Mouse (Mus musculus) ES-CJ7 (cell line): ENCODE measurements around the gene Mrgbp.

Source experiments
- DNase-seq: peaks from one replicate; pipeline ENCODE4 v3.0.0; 2011; ENCODE audit warnings: low read depth, low spot score

The Mrgbp gene

DNA sequence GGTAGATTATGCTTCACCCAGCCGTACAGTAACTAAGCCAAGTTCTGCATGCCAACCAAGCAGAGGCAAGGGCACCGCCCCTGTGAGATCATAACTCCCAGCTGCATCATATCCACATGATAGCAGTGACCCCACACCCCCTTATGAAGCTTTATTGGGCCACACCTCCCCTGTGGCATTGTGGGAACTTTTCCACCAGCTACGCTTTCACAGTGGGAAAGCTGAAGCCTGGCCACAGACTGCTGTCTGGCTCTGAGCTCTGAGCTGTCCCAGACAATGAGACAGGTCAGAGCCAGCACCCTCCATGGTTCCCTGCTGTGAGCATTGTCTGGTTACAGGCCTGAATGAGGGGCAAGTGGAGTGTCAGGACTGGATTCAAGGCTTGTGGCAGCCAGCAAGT lies at the start of gene Mrgbp:
Gene Mrgbp, plus strand, starts transcription at position 303 of the 400 bp plus-strand sequence.
- DNase-seq = no peak

GRCm38 (mm10) chr2:180531671-180532385 lies 49.3 kb upstream of the Mrgbp start:
- DNase-seq = no peak

GRCm38 (mm10) chr2:180532386-180532995 lies 48.6 kb upstream of the Mrgbp start:
- no peak for DNase-seq

- no peak for DNase-seq
Measured at GRCm38 (mm10) chr2:180533237-180533636, 47.9 kb upstream of the Mrgbp start.

- DNase-seq = no peak
Measured at GRCm38 (mm10) chr2:180543675-180544074, 37.4 kb upstream of the Mrgbp start.

GRCm38 (mm10) chr2:180545046-180545445 lies 36.1 kb upstream of the Mrgbp start:
- peak; percentile 11 for DNase-seq

DNA sequence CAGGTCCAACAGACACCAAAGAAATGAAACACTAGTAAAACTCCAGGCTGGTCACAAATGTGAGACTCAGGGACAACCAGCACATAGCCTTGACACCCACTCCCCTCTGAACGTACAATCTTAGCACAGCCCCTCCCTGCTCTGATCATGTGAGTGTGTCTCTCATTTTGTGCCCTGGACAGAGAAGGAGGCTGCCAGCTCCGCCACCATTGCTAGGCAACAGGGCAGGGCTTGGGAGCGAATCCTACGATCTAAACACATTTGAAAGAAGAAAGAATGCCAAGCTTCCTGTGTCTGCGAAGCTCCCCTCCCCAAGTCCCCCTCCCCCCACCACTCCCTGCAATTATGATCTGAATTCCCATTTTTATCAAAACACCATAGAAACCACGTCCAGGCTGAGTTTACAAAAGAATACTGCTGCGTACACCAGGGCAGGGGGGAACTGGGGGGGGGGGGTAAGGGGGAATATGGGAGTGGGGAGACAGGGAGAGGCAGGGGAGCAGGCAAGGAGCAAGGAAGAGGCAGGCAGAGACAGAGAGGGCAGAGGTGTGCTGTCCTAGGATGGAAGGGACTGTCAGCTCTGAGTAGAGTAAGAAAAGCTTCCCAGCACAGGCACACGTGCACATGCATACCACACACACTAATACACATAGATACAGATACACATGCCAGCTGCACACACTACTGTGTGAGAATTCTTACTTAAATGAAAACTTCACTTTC lies 33.6 kb upstream of the Mrgbp start:
- DNase-seq = peak; percentile 28

- DNase-seq = no peak
Measured at GRCm38 (mm10) chr2:180552340-180552739, 28.8 kb upstream of the Mrgbp start.

DNA sequence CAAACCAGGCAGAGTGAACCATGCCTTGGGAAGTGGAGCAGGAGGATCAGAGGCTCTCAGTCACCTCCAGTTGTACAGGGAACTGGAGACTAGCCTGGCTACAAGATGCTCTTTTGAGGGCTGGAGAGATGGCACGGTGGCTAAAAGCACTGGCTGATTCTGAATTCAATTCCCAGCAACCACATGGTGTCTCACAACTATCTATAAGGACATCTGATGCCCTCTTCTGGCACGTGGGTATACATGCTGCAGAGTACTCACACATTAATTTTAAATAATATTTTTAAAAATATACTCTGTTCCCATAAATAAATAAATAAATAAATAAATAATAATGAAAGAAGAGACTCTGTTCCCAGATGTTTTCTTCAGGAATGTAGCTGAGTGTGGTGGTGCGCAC lies 25.9 kb upstream of the Mrgbp start:
- peak; percentile 15 for DNase-seq

- no peak for DNase-seq
Measured at GRCm38 (mm10) chr2:180556470-180556869, 24.6 kb upstream of the Mrgbp start.

DNA sequence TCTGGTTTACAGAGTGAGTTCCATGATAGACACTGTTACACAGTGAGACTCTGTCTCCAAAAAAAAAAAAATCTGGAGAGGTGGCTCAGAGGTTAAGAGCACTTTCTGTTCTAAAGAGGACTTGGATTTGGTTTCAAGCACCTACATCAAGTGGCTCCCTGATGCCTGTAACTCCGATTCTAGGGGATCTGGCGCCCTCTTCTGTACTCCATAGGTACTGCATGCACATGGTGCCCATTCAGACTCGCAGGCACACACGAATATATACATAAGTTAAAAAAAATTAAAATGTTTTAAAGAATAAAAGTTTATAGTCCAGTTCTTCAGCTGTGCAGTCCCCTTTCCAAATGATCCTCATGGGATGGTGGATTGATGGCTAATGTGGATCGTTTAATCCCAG lies 20.9 kb upstream of the Mrgbp start:
- DNase-seq = peak; percentile 55

- no peak for DNase-seq
Measured at GRCm38 (mm10) chr2:180562146-180562545, 19.0 kb upstream of the Mrgbp start.

GRCm38 (mm10) chr2:180563296-180563695 lies 17.8 kb upstream of the Mrgbp start:
- DNase-seq = no peak

- no peak for DNase-seq
Measured at GRCm38 (mm10) chr2:180563841-180564240, 17.3 kb upstream of the Mrgbp start.

DNA sequence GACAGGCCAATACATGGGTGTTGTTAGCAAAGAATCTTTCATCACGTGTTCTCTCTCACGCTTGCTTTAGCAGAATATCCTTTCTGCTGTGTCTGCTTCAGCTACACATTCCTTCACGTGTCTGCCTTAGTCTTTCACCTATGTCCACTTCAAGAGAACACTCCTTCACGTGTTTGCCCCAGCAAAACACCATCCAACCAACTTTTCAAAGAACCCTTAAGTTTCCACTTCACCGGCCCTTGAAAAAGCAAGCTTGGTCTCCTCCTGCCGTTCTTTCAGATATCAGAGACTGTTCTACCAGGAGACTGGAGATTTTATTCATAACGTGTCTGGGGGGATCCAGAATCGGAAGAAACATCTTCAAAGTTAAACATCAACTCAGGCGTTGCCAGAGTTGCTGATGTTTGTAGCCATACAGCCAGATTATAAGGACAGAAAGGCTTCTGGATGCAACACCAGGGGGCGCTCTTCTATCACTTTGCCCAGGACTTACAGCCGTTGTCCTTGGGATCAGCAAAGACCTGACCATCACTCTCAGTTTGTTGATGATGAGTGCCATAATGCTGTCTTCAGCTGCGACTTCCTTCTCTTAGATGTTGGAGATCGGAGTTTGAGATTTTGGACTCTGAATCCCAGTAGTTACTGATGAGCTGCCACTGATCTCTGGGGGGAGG lies 14.7 kb upstream of the Mrgbp start:
- peak; percentile 79 for DNase-seq

- DNase-seq = no peak
Measured at GRCm38 (mm10) chr2:180569028-180569643, 12.0 kb upstream of the Mrgbp start.

DNA sequence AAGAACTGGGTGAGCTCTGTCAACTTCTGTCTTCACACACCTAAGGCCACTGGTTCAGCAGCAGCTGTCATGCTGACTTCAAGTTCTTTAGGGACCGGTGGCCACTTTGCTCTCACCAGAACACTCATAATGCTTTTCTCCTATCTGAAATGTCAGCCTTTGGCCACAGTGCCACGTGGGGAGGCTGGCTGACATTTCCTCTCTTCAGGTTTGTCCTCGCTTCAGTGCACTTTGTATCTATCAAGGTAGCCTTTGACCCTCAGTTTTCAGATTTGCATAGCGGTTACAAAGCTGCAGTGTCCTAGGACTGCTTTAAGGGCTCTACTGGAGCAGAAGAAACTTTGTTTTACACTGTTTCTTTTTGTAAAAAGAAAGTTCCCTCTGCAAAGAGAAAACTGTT lies 4.6 kb upstream of the Mrgbp start:
- DNase-seq = no peak

DNA sequence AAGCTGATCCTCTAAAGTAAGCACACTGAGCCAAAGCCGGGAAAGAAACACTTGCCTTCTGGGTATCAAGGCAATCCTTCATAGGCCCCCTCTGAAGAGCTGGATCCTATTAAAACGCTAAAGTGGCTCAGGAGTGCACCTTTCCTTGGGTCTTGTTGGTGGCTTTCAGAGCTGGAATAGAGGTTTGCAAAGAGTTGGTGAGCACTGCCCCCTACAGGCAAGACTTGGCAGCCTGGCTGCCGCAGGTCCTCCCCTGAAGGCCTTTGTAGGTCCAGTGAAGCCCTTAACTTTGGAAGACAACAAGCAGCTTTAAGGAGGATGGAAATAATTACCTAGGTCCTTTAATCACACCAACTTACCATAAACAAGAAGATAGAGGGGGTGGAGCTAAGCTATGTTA lies 2.4 kb upstream of the Mrgbp start:
- DNase-seq = peak; percentile 61

DNA sequence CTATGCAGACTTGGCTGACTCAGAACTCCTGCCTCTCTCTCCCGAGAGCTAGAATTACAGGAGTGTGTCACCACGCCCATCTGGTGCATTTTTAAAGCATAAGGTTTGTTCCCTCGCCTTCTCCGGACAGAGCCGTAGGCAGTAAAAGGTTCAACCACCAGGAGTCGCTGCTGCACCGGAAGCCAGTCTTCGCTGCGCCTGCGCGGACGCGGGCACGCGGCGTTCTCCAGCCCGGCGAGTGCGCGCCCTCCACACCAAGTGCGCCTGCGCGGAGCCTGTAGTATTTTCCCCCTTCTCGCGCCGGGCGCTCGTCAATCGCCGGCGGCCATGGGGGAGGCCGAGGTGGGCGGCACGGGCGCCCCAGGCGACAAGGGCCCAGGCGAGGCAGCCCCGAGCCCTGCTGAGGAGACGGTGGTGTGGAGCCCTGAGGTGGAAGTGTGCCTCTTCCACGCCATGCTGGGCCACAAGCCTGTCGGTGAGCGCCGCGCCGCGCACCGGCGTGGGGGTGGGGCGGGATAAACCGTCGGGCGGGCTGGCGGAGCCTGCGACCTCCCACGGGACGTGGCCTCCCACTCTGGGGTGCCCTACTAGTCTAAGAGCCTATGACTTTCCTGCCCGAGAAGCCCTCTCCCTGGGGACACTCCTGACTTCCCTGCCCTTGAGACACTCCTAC lies 1.5 kb downstream of the Mrgbp start:
- DNase-seq = peak; percentile 96

DNA sequence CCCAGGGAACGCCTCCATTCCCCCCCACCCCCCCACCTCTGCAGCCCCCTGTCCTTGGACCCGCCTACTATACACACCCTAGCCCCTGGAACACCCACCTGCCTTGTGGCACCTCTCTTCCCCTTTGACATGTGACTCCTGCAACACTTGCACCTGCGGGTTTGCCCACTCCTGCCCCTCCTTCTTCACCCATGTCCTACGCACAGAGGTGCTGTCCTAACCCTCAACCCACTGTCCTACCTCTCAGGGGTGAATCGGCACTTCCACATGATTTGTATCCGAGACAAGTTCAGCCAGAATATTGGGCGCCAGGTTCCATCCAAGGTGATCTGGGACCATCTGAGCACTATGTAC lies 2.0 kb downstream of the Mrgbp start:
- peak; percentile 19 for DNase-seq

- peak; percentile 66 for DNase-seq
Measured at GRCm38 (mm10) chr2:180588736-180589122, 7.6 kb downstream of the Mrgbp start.
